Mouse (Mus musculus): ENCODE results near the gene Rps15.

The Rps15 gene

DNA sequence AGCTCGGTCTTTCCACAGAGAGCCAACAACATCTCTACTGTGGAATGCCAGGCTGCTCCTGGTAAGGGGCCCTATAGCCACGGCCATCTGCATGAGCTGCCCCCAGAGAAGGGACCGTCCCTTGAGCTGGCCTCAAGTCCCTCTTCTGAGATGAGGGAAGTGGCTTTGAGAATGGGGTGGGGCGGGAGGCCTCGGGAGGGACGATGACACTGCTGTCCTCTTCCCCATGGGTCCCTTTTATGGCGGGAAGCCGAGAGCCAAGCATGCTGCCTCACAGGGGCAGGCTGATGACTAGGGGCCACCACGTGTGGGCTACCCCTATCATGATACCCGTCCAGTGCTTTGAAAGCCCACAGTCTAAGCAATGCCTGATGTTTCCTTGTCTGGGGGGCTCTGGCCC is 24.8 kb downstream of the Rps15 start:
- peak; percentile 94 for DNase-seq

DNA sequence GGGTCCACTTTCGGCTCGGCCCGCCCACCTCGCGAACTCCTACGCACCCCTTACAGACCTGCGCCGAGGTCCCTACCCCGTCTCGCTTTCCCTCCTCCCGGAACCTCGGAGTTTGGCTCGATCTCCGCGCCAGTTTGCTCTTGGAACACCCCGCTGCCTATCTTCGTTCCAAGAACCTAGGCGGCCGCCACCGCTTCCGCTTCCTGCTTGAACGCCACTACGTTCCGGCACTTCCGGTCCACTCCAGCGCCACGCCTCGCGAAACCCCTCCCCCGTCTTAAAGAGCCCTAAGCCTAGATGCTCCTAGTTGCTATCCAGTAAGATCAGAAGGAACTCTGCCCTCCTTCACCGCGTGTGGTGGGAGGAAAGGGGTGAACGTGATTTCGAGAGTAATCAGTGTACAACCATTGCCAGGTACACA is 28.1 kb downstream of the Rps15 start, which contains the start of gene 2310011J03Rik:
2310011J03Rik (minus strand) TSS at position 198 of the 421 bp plus-strand sequence.
- DNase-seq: peak; percentile 99

DNA sequence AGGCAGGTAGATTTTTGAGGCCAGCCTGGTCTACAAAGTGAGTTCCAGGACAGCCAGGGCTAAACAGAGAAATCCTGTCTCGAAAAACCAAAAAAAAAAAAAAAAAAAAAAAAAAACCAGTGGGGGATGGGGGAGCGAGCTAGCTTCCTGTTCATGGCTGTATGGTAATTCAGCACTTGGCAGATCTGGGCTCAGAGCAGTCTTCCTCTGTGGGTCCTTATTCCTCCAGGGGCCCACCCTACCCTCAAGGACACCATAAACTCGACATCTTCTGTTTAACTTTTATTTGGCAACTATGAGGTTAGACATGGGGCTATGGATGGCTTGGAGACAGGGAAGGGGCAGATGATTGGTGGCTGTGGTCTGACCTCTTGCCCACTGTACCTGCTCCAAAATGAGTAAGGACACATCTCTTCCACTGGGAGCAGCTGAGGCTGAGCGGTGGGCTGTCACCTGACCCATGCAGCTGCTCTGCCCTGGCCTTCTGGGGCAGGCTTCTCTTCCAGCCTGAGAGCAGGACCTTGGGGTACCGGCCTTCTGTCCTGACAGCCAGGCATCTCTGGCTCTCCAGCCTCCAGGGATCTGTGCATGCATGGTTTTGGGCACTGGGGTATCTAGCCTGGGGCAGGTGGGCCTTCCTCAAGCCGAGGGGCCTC is 28.9 kb downstream of the Rps15 start:
- DNase-seq: peak; percentile 94

- DNase-seq: peak; percentile 95
These were observed 29.7 kb downstream of the Rps15 start for GRCm38 (mm10) chr10:80321670-80322581.

- DNase-seq: peak; percentile 97
These were observed 30.6 kb downstream of the Rps15 start for GRCm38 (mm10) chr10:80322811-80323211.

DNA sequence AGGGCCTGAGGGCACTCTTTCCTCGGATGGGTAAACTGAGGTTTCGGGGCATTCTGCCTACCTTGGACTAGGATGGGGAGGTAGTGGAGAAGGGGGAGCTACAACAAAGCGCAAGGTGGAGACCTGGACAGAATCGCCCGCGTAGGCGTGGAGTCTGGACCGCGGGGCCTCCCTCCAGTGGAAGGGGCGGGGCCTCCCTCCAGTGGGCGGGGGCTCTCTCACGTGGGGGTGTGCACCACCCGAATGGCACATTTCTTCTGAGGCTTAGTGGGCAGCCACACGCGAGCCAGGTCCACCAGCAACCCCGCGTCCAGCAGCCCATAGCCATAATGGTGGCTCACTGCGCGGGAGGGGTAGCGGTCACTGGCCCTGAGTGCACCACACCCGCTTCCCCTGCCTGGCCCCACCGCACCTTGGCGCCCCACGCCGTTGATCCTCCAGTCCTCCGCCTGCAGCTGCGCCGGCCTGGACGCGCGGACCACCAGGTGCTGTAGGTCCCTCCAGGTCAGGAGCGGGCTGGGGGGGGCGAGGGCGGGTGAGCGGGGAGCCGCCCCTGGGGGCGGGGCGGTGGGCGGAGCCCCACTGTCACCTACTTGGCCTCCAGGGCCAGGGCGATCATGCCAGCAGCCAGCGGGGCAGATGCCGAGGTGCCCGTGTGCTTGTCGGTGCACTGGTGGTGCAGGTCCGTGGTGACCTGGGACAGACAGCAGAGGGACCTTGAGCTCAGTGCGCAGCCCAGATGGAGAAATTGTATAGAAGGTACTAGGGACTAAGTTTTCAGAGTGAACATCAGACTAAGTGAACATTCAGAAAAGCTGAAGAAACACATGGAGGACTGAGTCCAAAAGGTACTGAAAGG is 31.2 kb downstream of the Rps15 start:
- DNase-seq: peak; percentile 98

DNA sequence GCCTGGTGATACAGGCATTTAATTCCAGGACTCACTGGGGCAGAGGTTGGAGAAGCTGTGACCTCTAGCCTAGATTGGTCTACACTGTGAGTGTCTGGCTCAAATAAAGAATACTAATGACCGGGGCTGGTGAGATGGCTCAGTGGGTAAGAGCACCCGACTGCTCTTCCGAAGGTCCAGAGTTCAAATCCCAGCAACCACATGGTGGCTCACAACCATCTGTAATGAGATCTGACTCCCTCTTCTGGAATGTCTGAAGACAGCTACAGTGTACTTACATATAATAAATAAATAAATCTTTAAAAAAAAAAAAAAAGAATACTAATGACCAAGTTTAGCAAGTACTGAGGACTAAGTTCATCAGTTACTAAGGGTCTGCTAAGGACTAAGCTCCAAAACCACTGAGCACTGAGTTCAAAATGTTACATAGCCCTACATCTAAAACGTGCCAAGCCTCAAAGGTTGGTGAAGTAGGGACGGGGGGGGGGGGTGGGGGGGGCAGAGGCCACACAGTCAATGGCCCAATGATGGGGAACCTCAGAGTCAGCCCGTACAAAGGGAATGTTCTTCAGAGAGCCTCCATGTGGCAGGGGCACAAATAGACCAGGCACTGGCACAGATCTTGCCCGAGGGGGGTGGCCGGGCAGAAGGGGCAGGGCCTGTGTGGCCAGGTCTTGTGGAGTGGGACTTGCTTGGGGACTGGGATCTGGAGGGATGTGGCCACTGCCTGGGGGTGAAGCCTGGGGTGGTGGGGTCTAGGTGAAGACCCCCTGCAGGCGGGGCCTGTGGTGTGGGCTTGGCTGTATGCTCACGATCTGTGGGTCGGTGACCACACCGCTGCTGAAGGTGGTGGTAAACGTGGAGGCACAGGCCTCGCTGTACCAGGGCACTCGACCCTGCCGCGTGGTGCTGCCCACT is 32.1 kb downstream of the Rps15 start:
- DNase-seq: peak; percentile 95

- no peak for DNase-seq
These were observed 32.8 kb downstream of the Rps15 start for GRCm38 (mm10) chr10:80325045-80325444.

DNA sequence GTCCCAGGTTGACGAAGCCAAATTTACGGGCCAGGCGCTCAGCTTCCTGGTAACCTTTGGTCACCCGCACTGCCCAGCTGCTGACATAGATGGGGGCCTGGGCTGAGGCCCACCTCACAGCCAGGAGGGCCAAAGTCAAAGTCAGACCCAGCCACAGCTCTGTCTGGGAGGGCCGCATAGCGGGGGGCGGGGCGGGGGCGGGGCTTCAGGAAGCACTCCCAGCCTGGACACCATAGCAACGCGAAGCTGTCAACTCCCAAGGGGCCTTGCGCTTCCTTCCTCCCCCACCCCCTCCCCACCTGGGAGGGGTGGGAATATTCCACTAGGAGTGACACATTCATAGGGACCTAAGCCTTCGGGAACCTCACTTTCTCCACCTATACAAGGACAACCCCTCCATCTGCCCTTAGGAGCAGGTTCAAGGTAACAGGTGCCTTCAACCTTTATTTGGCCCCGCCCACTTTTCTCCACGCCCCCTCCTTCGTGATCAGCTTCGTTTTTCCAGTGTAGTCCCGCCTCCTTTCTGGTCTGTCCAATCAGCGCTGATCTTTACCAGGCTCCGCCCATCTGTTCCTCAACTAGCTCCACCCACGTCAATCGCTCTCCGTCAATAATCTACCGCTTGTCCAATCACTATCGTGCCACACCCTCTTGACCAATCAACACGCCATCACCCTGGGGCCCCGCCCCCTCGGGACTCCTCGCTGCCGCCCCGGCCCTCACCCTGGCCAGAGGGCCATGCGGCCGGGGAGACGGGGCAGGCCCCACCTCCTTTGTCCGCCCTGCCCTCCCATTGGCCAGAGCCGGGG is 37.2 kb downstream of the Rps15 start, which contains the start of the genes Pcsk4 and Reep6:
Pcsk4 (minus strand) TSS at position 226 of the 809 bp plus-strand sequence.
Reep6 (plus strand) TSS at position 681 of the 809 bp plus-strand sequence.
- DNase-seq: peak; percentile 100

DNA sequence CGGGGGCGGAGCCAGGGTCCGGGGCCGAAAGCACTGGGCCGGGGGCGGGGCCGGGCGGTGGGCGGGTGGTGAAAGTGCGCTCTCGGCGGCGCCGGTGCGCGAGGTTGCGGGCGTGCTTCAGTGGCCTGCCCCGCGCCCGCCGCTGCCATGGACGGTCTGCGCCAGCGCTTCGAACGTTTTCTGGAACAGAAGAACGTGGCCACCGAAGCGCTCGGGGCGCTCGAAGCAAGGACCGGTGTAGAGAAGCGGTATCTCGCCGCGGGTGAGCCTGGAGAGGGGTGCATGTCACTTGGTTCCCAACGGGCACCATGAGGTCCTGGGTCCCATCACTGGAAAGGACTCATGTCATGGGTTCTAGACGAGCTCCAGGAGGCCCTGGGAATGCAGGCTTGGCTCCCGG is 37.8 kb downstream of the Rps15 start:
- no peak for DNase-seq

DNA sequence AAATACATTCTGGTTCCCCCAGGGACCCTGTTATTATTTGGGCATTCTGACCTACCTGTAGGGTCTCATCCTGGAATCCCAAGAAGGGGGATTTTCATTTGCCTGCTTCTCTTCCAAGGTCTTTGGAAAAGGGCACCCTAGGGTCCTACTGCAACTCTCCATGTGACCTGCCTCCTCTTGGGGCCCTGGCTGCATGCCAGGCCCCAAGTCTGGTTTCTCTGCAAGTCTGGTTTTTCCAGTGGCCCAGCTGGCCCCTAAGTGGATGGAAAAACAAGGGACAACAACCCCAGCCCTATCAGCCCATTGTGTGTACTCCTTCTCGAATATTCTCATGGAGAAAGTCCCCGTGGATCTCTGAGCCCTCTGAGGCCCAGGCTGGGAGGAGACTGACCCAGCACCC is 38.6 kb downstream of the Rps15 start:
- no peak for DNase-seq

- DNase-seq: no peak
These were observed 39.6 kb downstream of the Rps15 start for GRCm38 (mm10) chr10:80331636-80332524.

DNA sequence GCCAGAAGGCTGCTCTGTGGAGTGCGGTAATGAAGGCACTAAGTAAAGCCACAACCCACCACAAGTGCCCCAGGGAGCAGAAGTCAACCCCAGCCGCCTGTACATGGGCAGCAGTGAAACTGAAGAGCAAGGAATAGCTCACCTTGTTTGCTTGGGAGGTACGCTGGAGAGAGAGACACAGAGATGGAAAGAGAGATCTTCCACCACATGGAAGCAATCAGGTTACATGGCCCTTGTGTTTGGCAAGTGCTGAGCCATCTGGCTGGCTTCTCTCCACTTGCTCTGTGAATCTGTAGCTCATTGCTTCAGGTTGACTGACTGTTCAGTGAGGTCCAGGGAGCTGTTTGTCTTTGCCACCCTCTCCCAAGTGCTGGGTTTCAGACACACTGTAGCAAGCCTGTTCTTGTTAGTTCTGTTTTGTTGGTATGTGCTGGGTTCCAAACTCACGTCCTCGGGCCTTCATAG is 40.3 kb downstream of the Rps15 start:
- no peak for DNase-seq

- no peak for DNase-seq
These were observed 44.0 kb downstream of the Rps15 start for GRCm38 (mm10) chr10:80336263-80336662.

- peak; percentile 98 for DNase-seq
These were observed 47.9 kb downstream of the Rps15 start for GRCm38 (mm10) chr10:80339941-80340750.

- peak; percentile 93 for DNase-seq
These were observed 48.8 kb downstream of the Rps15 start for GRCm38 (mm10) chr10:80341026-80341425.

DNA sequence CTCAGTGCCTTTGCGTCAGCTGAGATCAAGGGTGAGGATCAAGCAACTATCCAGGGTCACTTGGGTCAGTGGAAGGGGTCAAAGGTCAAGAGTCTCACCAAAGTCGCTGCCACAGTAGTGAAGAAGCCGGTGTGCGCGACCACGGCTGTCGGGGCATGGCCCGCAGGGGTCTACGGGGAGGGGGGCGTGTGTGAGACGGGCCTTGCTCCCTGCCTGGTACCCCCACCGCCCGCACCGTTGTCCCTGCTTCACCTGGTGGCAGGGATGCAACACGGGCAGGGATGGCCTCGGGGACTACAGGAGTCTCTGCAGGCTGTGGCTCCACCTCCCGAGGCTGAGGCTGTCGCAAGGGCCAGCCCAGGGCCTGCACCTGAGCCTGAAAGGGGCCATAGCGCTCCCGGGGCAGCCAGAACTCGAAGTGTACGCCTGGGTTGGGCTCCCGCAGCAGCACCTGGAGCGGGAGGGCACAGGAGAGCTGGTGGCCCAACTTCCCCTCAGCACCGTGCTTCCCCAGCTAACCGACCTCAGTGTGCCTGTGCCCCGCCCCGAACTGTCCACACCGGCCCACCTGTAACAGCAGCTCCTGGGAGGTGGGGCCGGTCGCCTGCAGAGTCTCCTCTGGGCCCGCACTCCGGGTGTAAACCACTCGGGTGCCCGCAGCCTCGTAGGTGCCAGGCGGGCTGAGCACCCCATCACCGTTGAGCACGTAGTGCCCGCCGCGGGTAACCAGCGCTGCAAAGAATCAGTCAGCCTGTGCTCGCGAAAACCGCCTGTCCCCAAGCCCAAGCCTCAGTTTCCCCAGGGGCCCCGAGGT is 49.4 kb downstream of the Rps15 start:
- DNase-seq: peak; percentile 94

DNA sequence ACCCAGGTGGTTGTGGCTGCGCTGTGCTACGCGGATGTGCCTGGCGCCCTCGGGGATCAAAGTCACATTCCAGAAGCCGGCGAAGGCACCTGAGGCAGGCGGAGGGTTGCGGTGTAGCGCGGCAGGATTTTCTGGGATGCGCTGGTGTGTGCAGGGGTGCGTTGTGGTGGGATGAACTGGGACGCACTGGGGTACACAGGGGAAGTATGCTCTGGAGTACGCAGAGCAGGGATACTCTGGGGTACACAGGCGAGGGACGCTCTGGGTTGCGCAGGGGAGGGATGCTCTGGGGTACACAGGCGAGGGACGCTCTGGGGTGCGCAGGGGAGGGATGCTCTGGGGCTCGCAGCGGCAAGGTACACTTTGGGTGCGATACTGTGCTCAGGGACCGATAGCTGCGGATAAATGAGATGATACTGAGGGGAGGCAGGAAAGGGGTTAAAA is 50.1 kb downstream of the Rps15 start:
- DNase-seq: peak; percentile 93

Data from heart, adult 11 months (tissue).